Mouse (Mus musculus): ENCODE results near the gene Ostf1. TPM values are rescaled to one million over a fixed set of nuclear protein-coding genes. Genes with fewer than 3 reads are reported as not detected.

Gene Ostf1
- polyA plus RNA-seq, 1 experiment from 2014 or later: 40.9 TPM

GRCm38 (mm10) chr19:18652592-18652991 lies 21.0 kb upstream of the Ostf1 start:
- 41% methylated on average over 4 of the region's 4 CpGs for WGBS

GRCm38 (mm10) chr19:18650473-18650872 lies 18.9 kb upstream of the Ostf1 start:
- H3K4me2 ChIP-seq (ENCODE audit: low read depth, low read length): no peak overlapping the region
- H3K4me3 ChIP-seq (ENCODE audit: low read depth, low read length): no peak overlapping the region
- H3K4me1 ChIP-seq (ENCODE audit: control insufficient read depth, insufficient read depth, low read length): no peaks in the 10 kb centered on the region
- WGBS: 81% methylated on average over 6 of the region's 6 CpGs
- no peaks in the 10 kb centered on the region for H3K27me3 ChIP-seq (ENCODE audit: control insufficient read depth, insufficient read depth, low read length)
- no peak for DNase-seq (ENCODE audit: low spot score)
- no peak overlapping the region for H3K27ac ChIP-seq (replicated peaks; ENCODE audit: low read depth, low read length)
- H3K9ac ChIP-seq (replicated peaks; ENCODE audit: low read length): no peak overlapping the region
- H3K9me3 ChIP-seq (replicated peaks; ENCODE audit: control insufficient read depth, low read length): no peaks in the 10 kb centered on the region
- ATAC-seq (replicated peaks; ENCODE audit: insufficient number of reproducible peaks, low FRiP score, low TSS enrichment, low read depth): no peak
- no peaks in the 10 kb centered on the region for H3K36me3 ChIP-seq (replicated peaks; ENCODE audit: control insufficient read depth, insufficient read depth, low read depth, low read length)

More at GRCm38 (mm10) chr19:18652592-18652991, 21.0 kb upstream of the Ostf1 start:
- H3K4me3 ChIP-seq (ENCODE audit: low read depth, low read length): no peak overlapping the region
- DNase-seq (ENCODE audit: low spot score): no peak
- no peak for ATAC-seq (replicated peaks; ENCODE audit: insufficient number of reproducible peaks, low FRiP score, low TSS enrichment, low read depth)
- H3K4me1 ChIP-seq (ENCODE audit: control insufficient read depth, insufficient read depth, low read length): no peaks in the 10 kb centered on the region
- H3K9ac ChIP-seq (replicated peaks; ENCODE audit: low read length): no peak overlapping the region
- H3K36me3 ChIP-seq (replicated peaks; ENCODE audit: control insufficient read depth, insufficient read depth, low read depth, low read length): no peaks in the 10 kb centered on the region
- no peak overlapping the region for H3K27ac ChIP-seq (replicated peaks; ENCODE audit: low read depth, low read length)
- H3K4me2 ChIP-seq (ENCODE audit: low read depth, low read length): no peak overlapping the region
- no peaks in the 10 kb centered on the region for H3K27me3 ChIP-seq (ENCODE audit: control insufficient read depth, insufficient read depth, low read length)
- H3K9me3 ChIP-seq (replicated peaks; ENCODE audit: control insufficient read depth, low read length): no peaks in the 10 kb centered on the region

- H3K4me1 ChIP-seq (ENCODE audit: control insufficient read depth, insufficient read depth, low read length): no peaks in the 10 kb centered on the region
- H3K27ac ChIP-seq (replicated peaks; ENCODE audit: low read depth, low read length): no peak overlapping the region
- no peak for DNase-seq (ENCODE audit: low spot score)
- H3K27me3 ChIP-seq (ENCODE audit: control insufficient read depth, insufficient read depth, low read length): no peaks in the 10 kb centered on the region
- H3K4me3 ChIP-seq (ENCODE audit: low read depth, low read length): no peak overlapping the region
- ATAC-seq (replicated peaks; ENCODE audit: insufficient number of reproducible peaks, low FRiP score, low TSS enrichment, low read depth): no peak
- no peaks in the 10 kb centered on the region for H3K9me3 ChIP-seq (replicated peaks; ENCODE audit: control insufficient read depth, low read length)
- 84% methylated on average over 4 of the region's 4 CpGs for WGBS
- H3K9ac ChIP-seq (replicated peaks; ENCODE audit: low read length): no peak overlapping the region
- H3K36me3 ChIP-seq (replicated peaks; ENCODE audit: control insufficient read depth, insufficient read depth, low read depth, low read length): no peaks in the 10 kb centered on the region
- H3K4me2 ChIP-seq (ENCODE audit: low read depth, low read length): no peak overlapping the region
Measured at GRCm38 (mm10) chr19:18649955-18650354, 18.3 kb upstream of the Ostf1 start.

GRCm38 (mm10) chr19:18648558-18648945 lies 16.9 kb upstream of the Ostf1 start:
- no peak overlapping the region for H3K9ac ChIP-seq (replicated peaks; ENCODE audit: low read length)
- H3K27ac ChIP-seq (replicated peaks; ENCODE audit: low read depth, low read length): no peak overlapping the region
- no peak overlapping the region for H3K4me2 ChIP-seq (ENCODE audit: low read depth, low read length)
- no peaks in the 10 kb centered on the region for H3K9me3 ChIP-seq (replicated peaks; ENCODE audit: control insufficient read depth, low read length)
- ATAC-seq (replicated peaks; ENCODE audit: insufficient number of reproducible peaks, low FRiP score, low TSS enrichment, low read depth) (no peak), DNase-seq (ENCODE audit: low spot score) (no peak)
- H3K27me3 ChIP-seq (ENCODE audit: control insufficient read depth, insufficient read depth, low read length): no peaks in the 10 kb centered on the region
- 83% methylated on average over 6 of the region's 6 CpGs for WGBS
- H3K4me3 ChIP-seq (ENCODE audit: low read depth, low read length): no peak overlapping the region
- H3K4me1 ChIP-seq (ENCODE audit: control insufficient read depth, insufficient read depth, low read length): no peaks in the 10 kb centered on the region
- no peaks in the 10 kb centered on the region for H3K36me3 ChIP-seq (replicated peaks; ENCODE audit: control insufficient read depth, insufficient read depth, low read depth, low read length)

GRCm38 (mm10) chr19:18647775-18648557 lies 16.3 kb upstream of the Ostf1 start:
- DNase-seq (ENCODE audit: low spot score) (no peak), ATAC-seq (replicated peaks; ENCODE audit: insufficient number of reproducible peaks, low FRiP score, low TSS enrichment, low read depth) (no peak)
- Histone ChIP-seq H3K4me2 (ENCODE audit: low read depth, low read length) (no peak overlapping the region), H3K36me3 (replicated peaks; ENCODE audit: control insufficient read depth, insufficient read depth, low read depth, low read length) (no peaks in the 10 kb centered on the region), H3K27me3 (ENCODE audit: control insufficient read depth, insufficient read depth, low read length) (no peaks in the 10 kb centered on the region), H3K9ac (replicated peaks; ENCODE audit: low read length) (no peak overlapping the region), H3K4me3 (ENCODE audit: low read depth, low read length) (no peak overlapping the region), H3K27ac (replicated peaks; ENCODE audit: low read depth, low read length) (no peak overlapping the region), H3K9me3 (replicated peaks; ENCODE audit: control insufficient read depth, low read length) (no peaks in the 10 kb centered on the region), H3K4me1 (ENCODE audit: control insufficient read depth, insufficient read depth, low read length) (no peaks in the 10 kb centered on the region)
- WGBS: 71% methylated on average over 9 of the region's 9 CpGs

GRCm38 (mm10) chr19:18646853-18647420 lies 15.3 kb upstream of the Ostf1 start:
- no peaks in the 10 kb centered on the region for H3K9me3 ChIP-seq (replicated peaks; ENCODE audit: control insufficient read depth, low read length)
- H3K4me1 ChIP-seq (ENCODE audit: control insufficient read depth, insufficient read depth, low read length): no peaks in the 10 kb centered on the region
- 62% methylated on average over 5 of the region's 5 CpGs for WGBS
- H3K4me2 ChIP-seq (ENCODE audit: low read depth, low read length): no peak overlapping the region
- no peak overlapping the region for H3K4me3 ChIP-seq (ENCODE audit: low read depth, low read length)
- no peak overlapping the region for H3K9ac ChIP-seq (replicated peaks; ENCODE audit: low read length)
- DNase-seq (ENCODE audit: low spot score) (no peak), ATAC-seq (replicated peaks; ENCODE audit: insufficient number of reproducible peaks, low FRiP score, low TSS enrichment, low read depth) (no peak)
- H3K36me3 ChIP-seq (replicated peaks; ENCODE audit: control insufficient read depth, insufficient read depth, low read depth, low read length): no peaks in the 10 kb centered on the region
- no peak overlapping the region for H3K27ac ChIP-seq (replicated peaks; ENCODE audit: low read depth, low read length)
- H3K27me3 ChIP-seq (ENCODE audit: control insufficient read depth, insufficient read depth, low read length): no peaks in the 10 kb centered on the region

GRCm38 (mm10) chr19:18646397-18646796 lies 14.8 kb upstream of the Ostf1 start:
- Histone ChIP-seq H3K27ac (replicated peaks; ENCODE audit: low read depth, low read length) (no peak overlapping the region), H3K4me2 (ENCODE audit: low read depth, low read length) (no peak overlapping the region), H3K9me3 (replicated peaks; ENCODE audit: control insufficient read depth, low read length) (no peaks in the 10 kb centered on the region), H3K9ac (replicated peaks; ENCODE audit: low read length) (no peak overlapping the region), H3K4me1 (ENCODE audit: control insufficient read depth, insufficient read depth, low read length) (no peaks in the 10 kb centered on the region), H3K4me3 (ENCODE audit: low read depth, low read length) (no peak overlapping the region), H3K27me3 (ENCODE audit: control insufficient read depth, insufficient read depth, low read length) (no peaks in the 10 kb centered on the region), H3K36me3 (replicated peaks; ENCODE audit: control insufficient read depth, insufficient read depth, low read depth, low read length) (no peaks in the 10 kb centered on the region)
- ATAC-seq (replicated peaks; ENCODE audit: insufficient number of reproducible peaks, low FRiP score, low TSS enrichment, low read depth): no peak
- WGBS: 57% methylated on average over 3 of the region's 3 CpGs
- no peak for DNase-seq (ENCODE audit: low spot score)

- Histone ChIP-seq H3K4me1 (ENCODE audit: control insufficient read depth, insufficient read depth, low read length) (no peaks in the 10 kb centered on the region), H3K27me3 (ENCODE audit: control insufficient read depth, insufficient read depth, low read length) (no peaks in the 10 kb centered on the region), H3K27ac (replicated peaks; ENCODE audit: low read depth, low read length) (no peak overlapping the region), H3K36me3 (replicated peaks; ENCODE audit: control insufficient read depth, insufficient read depth, low read depth, low read length) (no peaks in the 10 kb centered on the region), H3K9me3 (replicated peaks; ENCODE audit: control insufficient read depth, low read length) (no peaks in the 10 kb centered on the region), H3K4me2 (ENCODE audit: low read depth, low read length) (no peak overlapping the region), H3K4me3 (ENCODE audit: low read depth, low read length) (no peak overlapping the region), H3K9ac (replicated peaks; ENCODE audit: low read length) (no peak overlapping the region)
- ATAC-seq (replicated peaks; ENCODE audit: insufficient number of reproducible peaks, low FRiP score, low TSS enrichment, low read depth) (no peak), DNase-seq (ENCODE audit: low spot score) (no peak)
- WGBS: 84% methylated on average over 6 of the region's 6 CpGs
Measured at GRCm38 (mm10) chr19:18644084-18644483, 12.5 kb upstream of the Ostf1 start.

All from embryonic facial prominence, embryonic 11.5 days (tissue).